Mouse (Mus musculus): ENCODE measurements around the gene Polr3gl.

GRCm38 (mm10) chr3:96563267-96563666, 30.7 kb downstream of the Polr3gl start:
- no peak for TF ChIP-seq CTCF (IDR thresholded peaks at IDR 0.05; ENCODE audit: low read depth)
- no peak for TF ChIP-seq EP300 (IDR thresholded peaks at IDR 0.05; ENCODE audit: low read depth)
